ENCODE assay signal across 8 mouse cellular contexts in the genomic region with DNA sequence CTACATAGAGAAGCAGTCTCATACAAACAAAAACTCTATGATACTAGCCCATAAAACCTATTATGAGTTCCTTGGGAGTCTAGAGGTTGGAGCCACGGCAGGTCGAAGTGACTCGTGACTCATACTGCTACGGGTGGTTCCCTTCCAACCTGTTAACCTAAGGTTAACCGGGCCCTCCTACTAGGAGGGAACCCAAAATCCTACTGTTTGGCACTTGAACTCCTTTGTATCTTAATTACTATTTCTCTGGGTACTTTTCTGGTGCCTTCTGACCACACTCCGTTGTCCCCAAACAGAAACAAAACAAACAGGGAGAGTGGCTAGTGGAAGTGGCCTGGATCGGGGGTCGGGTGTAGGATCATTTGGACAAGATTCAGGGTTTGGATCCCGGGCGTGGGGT. TPM values are rescaled to one million over a fixed set of nuclear protein-coding genes. Genes with fewer than 3 reads are reported as not detected.
A peak's percentile ranks its signal among the peaks of the same experiment; 100 is the strongest.
DNase-seq lines count a peak whose midpoint lies in the region; ATAC-seq and TF ChIP-seq lines count a peak whose summit lies in the region.

No protein-coding gene starts in this region.

- H3K79me2 ChIP-seq in heart, adult 2 months (replicated peaks; ENCODE audit: control insufficient read depth, insufficient read depth, low read length) = no peaks in the 10 kb centered on the region

- peak overlapping the region; percentile 93 for H3K27ac ChIP-seq in heart, adult 2 months
- H3K27ac ChIP-seq in forebrain, embryonic 12.5 days = no peak overlapping the region
- H3K27ac ChIP-seq in liver, embryonic 14.5 days = peak overlapping the region; percentile 31

- H3K27me3 ChIP-seq in heart, adult 2 months (ENCODE audit: control insufficient read depth, insufficient read depth, low read length) = no peaks in the 10 kb centered on the region
- no peaks in the 10 kb centered on the region for H3K27me3 ChIP-seq in forebrain, embryonic 12.5 days
- no peaks in the 10 kb centered on the region for H3K27me3 ChIP-seq in liver, embryonic 14.5 days (ENCODE audit: control insufficient read depth, insufficient read depth, low read length)

- no peak for DNase-seq in heart, adult 2 months
- DNase-seq in heart, postnatal 36 days = no peak
- peak; percentile 54 for DNase-seq in 416B (ENCODE audit: low read depth)
- no peak for DNase-seq in liver, embryonic 14.5 days (ENCODE audit: low read depth in 3 of 3, low spot score in 3 of 3)
- no peak for DNase-seq in left cerebral cortex, postnatal 4 days
- no peak for DNase-seq in cerebellum, adult 18-20 months
- DNase-seq in kidney, adult 8-10 months = no peak

- H3K4me2 ChIP-seq in forebrain, embryonic 12.5 days = peak overlapping the region; percentile 86
- peak overlapping the region; percentile 95 for H3K4me2 ChIP-seq in liver, embryonic 14.5 days (ENCODE audit: low read depth)

- ATAC-seq in forebrain, embryonic 12.5 days (ENCODE audit: low FRiP score) = no peak
- ATAC-seq in liver, embryonic 14.5 days (ENCODE audit: insufficient read depth) = no peak

- TF ChIP-seq EP300 in heart, adult 2 months (IDR thresholded peaks at IDR 0.05; ENCODE audit: insufficient read depth, low read depth, low read length) = no peak
- TF ChIP-seq EP300 in liver, embryonic 14.5 days (IDR thresholded peaks at IDR 0.05; ENCODE audit: low read depth) = no peak

- no peaks in the 10 kb centered on the region for H3K36me3 ChIP-seq in heart, adult 2 months (ENCODE audit: control insufficient read depth, insufficient read depth, low read length)
- H3K36me3 ChIP-seq in forebrain, embryonic 12.5 days (replicated peaks) = peaks cover 35% of the 10 kb centered on the region
- H3K36me3 ChIP-seq in liver, embryonic 14.5 days (replicated peaks; ENCODE audit: control insufficient read depth, insufficient read depth, low read depth) = peaks cover 16% of the 10 kb centered on the region

- intact Hi-C loops in heart, adult 2 months (cut with DNase I) = loop anchor here (2.0 to 10.0 kb wide), 3 partner anchors 43 to 737 kb away; a partner anchor contains a TSS
- intact Hi-C loops in heart, postnatal 36 days (cut with DNase I) = no loop called here
- intact Hi-C loops in left cerebral cortex, postnatal 4 days (cut with DNase I) = no loop called here

- H3K9me3 ChIP-seq in forebrain, embryonic 12.5 days = no peaks in the 10 kb centered on the region
- H3K9me3 ChIP-seq in liver, embryonic 14.5 days (ENCODE audit: control insufficient read depth, low read length) = no peaks in the 10 kb centered on the region

- TF ChIP-seq POLR2A in heart, adult 2 months (IDR thresholded peaks at IDR 0.05; ENCODE audit: insufficient read depth, low read depth, low read length) = no peak

- peak overlapping the region; percentile 90 for H3K9ac ChIP-seq in heart, adult 2 months (ENCODE audit: low read depth, low read length)
- peak overlapping the region; percentile 80 for H3K9ac ChIP-seq in forebrain, embryonic 12.5 days
- H3K9ac ChIP-seq in liver, embryonic 14.5 days (replicated peaks) = peak overlapping the region; percentile 82

- 27% methylated on average over 10 of the region's 10 CpGs for WGBS in heart, adult 2 months
- WGBS in forebrain, embryonic 12.5 days = 56% methylated on average over 10 of the region's 10 CpGs
- WGBS in liver, embryonic 14.5 days (ENCODE audit: insufficient replicate concordance) = 20% methylated on average over 10 of the region's 10 CpGs

- H3K4me3 ChIP-seq in heart, adult 2 months = peak overlapping the region; percentile 82
- H3K4me3 ChIP-seq in forebrain, embryonic 12.5 days (replicated peaks) = peak overlapping the region; percentile 74
- peak overlapping the region; percentile 80 to 89 for H3K4me3 ChIP-seq in liver, embryonic 14.5 days (ENCODE audit: insufficient read depth in 1 of 2, low read depth in 2 of 2, low read length in 2 of 2)

- TF ChIP-seq CTCF in heart, adult 2 months (IDR thresholded peaks at IDR 0.05) = no peak
- TF ChIP-seq CTCF in liver, embryonic 14.5 days (IDR thresholded peaks at IDR 0.05; ENCODE audit: low read depth) = no peak

- peaks cover 3% of the 10 kb centered on the region; the same call in 1 of the 2 replicates for H3K4me1 ChIP-seq in heart, adult 2 months (ENCODE audit: control insufficient read depth, insufficient read depth, low read length)
- peaks cover 25% of the 10 kb centered on the region for H3K4me1 ChIP-seq in forebrain, embryonic 12.5 days
- H3K4me1 ChIP-seq in liver, embryonic 14.5 days (replicated peaks; ENCODE audit: control insufficient read depth in 2 of 2, insufficient read depth in 2 of 2, low read length in 1 of 2) = peaks cover 12% of the 10 kb centered on the region in 2 experiments

RNA-seq across cellular contexts. Expression of a gene that starts 0.7 kb away (rescaled TPM):
- 10 to 100 TPM; 56.3 to 58.3 TPM for total RNA-seq in heart, adult 2 months (2021)
- 63.9 and 81.4 TPM in 2 replicates for polyA plus RNA-seq in heart, adult 2 months (2012; rRNA removed)
- total RNA-seq in heart, postnatal 36 days (2021) = 10 to 100 TPM; 53.9 to 69.1 TPM
- 150 and 155 TPM in 2 replicates for polyA plus RNA-seq in forebrain, embryonic 12.5 days (2016; fragmentation: Nextera tagmentation; extraction: Ambion mirVana)
- 29.9 and 30.9 TPM in 2 replicates for polyA plus RNA-seq in liver, embryonic 14.5 days (2012; rRNA removed)
- 42.9 and 44.6 TPM in 2 replicates for polyA plus RNA-seq in liver, embryonic 14.5 days (2014; fragmentation: Nextera tagmentation; extraction: Ambion mirVana)
- 100 to 1,000 TPM; 103 to 129 TPM for total RNA-seq in left cerebral cortex, postnatal 4 days (2021)

RNA-seq across cellular contexts. Expression of a gene that starts 0.8 kb away (rescaled TPM):
- total RNA-seq in heart, adult 2 months (2021) = 10 to 100 TPM; 25.6 to 29.4 TPM
- polyA plus RNA-seq in heart, adult 2 months (2012; rRNA removed) = 16.2 and 16.4 TPM in 2 replicates
- 10 to 100 TPM; 22.5 to 27.2 TPM for total RNA-seq in heart, postnatal 36 days (2021)
- 5.7 and 6.3 TPM in 2 replicates for polyA plus RNA-seq in forebrain, embryonic 12.5 days (2016; fragmentation: Nextera tagmentation; extraction: Ambion mirVana)
- 0.21 and 0.60 TPM in 2 replicates for polyA plus RNA-seq in liver, embryonic 14.5 days (2012; rRNA removed)
- polyA plus RNA-seq in liver, embryonic 14.5 days (2014; fragmentation: Nextera tagmentation; extraction: Ambion mirVana) = 0.08 and 0.16 TPM in 2 replicates
- total RNA-seq in left cerebral cortex, postnatal 4 days (2021) = 1 to 10 TPM; 7.3 to 8.9 TPM

RNA-seq across cellular contexts. Expression of a gene that starts 12.8 kb away (rescaled TPM):
- total RNA-seq in heart, adult 2 months (2021) = 10 to 100 TPM; 18.4 to 22.9 TPM
- polyA plus RNA-seq in heart, adult 2 months (2012; rRNA removed) = 32.4 and 37.0 TPM in 2 replicates
- total RNA-seq in heart, postnatal 36 days (2021) = 10 to 100 TPM; 19.6 to 24.0 TPM
- polyA plus RNA-seq in forebrain, embryonic 12.5 days (2016; fragmentation: Nextera tagmentation; extraction: Ambion mirVana) = 36.5 and 38.3 TPM in 2 replicates
- polyA plus RNA-seq in liver, embryonic 14.5 days (2012; rRNA removed) = 15.4 and 16.3 TPM in 2 replicates
- 7.2 and 10.1 TPM in 2 replicates for polyA plus RNA-seq in liver, embryonic 14.5 days (2014; fragmentation: Nextera tagmentation; extraction: Ambion mirVana)
- 10 to 100 TPM; 84.6 to 91.6 TPM for total RNA-seq in left cerebral cortex, postnatal 4 days (2021)

RNA-seq across cellular contexts. Expression of a gene that starts 24.2 kb away (rescaled TPM):
- 1 to 10 TPM; 6.0 to 7.5 TPM for total RNA-seq in heart, adult 2 months (2021)
- polyA plus RNA-seq in heart, adult 2 months (2012; rRNA removed) = 6.7 and 7.0 TPM in 2 replicates
- 1 to 10 TPM; 5.4 to 6.2 TPM for total RNA-seq in heart, postnatal 36 days (2021)
- 1.4 and 1.6 TPM in 2 replicates for polyA plus RNA-seq in forebrain, embryonic 12.5 days (2016; fragmentation: Nextera tagmentation; extraction: Ambion mirVana)
- 0.87 and 0.92 TPM in 2 replicates for polyA plus RNA-seq in liver, embryonic 14.5 days (2012; rRNA removed)
- 1.5 TPM in 2 replicates for polyA plus RNA-seq in liver, embryonic 14.5 days (2014; fragmentation: Nextera tagmentation; extraction: Ambion mirVana)
- 10 to 100 TPM; 22.6 to 28.6 TPM for total RNA-seq in left cerebral cortex, postnatal 4 days (2021)

RNA-seq across cellular contexts. Expression of a gene that starts 25.8 kb away (rescaled TPM):
- 10 to 100 TPM; 35.4 to 55.0 TPM for total RNA-seq in heart, adult 2 months (2021)
- polyA plus RNA-seq in heart, adult 2 months (2012; rRNA removed) = 80.1 and 103 TPM in 2 replicates
- total RNA-seq in heart, postnatal 36 days (2021) = 10 to 100 TPM; 32.3 to 53.6 TPM
- 0.17 and 0.52 TPM in 2 replicates for polyA plus RNA-seq in forebrain, embryonic 12.5 days (2016; fragmentation: Nextera tagmentation; extraction: Ambion mirVana)
- polyA plus RNA-seq in liver, embryonic 14.5 days (2012; rRNA removed) = 0.07 and 0.14 TPM in 2 replicates
- polyA plus RNA-seq in liver, embryonic 14.5 days (2014; fragmentation: Nextera tagmentation; extraction: Ambion mirVana) = 0.06 and 0.23 TPM in 2 replicates
- not detected for total RNA-seq in left cerebral cortex, postnatal 4 days (2021)
